Mouse (Mus musculus) embryonic facial prominence, embryonic 11.5 days (tissue): ENCODE measurements at regions not wholly inside any gene's neighbourhood (a gene's known extent, or its start where the extent isn't known, plus 50 kb on each side); places are given as distances from the start of the nearest gene placed in this dataset.

ENCODE experiments used
- ATAC-seq: fragments of 200-750 bp; cut with Nextera tagmentation; replicated peaks from 2 replicates; pipeline ENCODE4 v1.8.0; 2017; ENCODE audit warnings: low read depth; ENCODE audit not compliant: insufficient number of reproducible peaks, low FRiP score, low TSS enrichment
- DNase-seq: peaks from one replicate; pipeline ENCODE4 v3.0.0-alpha.2; 2015; ENCODE audit warnings: low spot score
- H3K27ac ChIP-seq: fragments of 300-500 bp; sonication (generic); replicated peaks from 2 replicates; pipeline ENCODE4 v1.5.1; 2014; ENCODE audit warnings: mild to moderate bottlenecking, low read depth, low read length, control low read depth
- H3K27me3 ChIP-seq: fragments of 300-500 bp; sonication (generic); 2 replicates; pipeline ENCODE4 v1.6.1; 2014; ENCODE audit warnings: mild to moderate bottlenecking, low read length, moderate library complexity, mixed read lengths; ENCODE audit not compliant: control insufficient read depth, insufficient read depth
- H3K36me3 ChIP-seq: fragments of 300-500 bp; sonication (generic); replicated peaks from 2 replicates; pipeline ENCODE4 v1.6.1; 2014; ENCODE audit warnings: low read depth, mild to moderate bottlenecking, low read length, moderate library complexity, mixed read lengths; ENCODE audit not compliant: control insufficient read depth, insufficient read depth
- H3K4me1 ChIP-seq: fragments of 300-500 bp; sonication (generic); 2 replicates; pipeline ENCODE4 v1.6.1; 2014; ENCODE audit warnings: low read length, mixed read lengths; ENCODE audit not compliant: control insufficient read depth, insufficient read depth
- H3K4me2 ChIP-seq: fragments of 300-500 bp; sonication (generic); 2 replicates; pipeline ENCODE4 v1.6.1; 2014; ENCODE audit warnings: low read depth, mild to moderate bottlenecking, control low read depth, low read length, moderate library complexity
- H3K4me3 ChIP-seq: fragments of 300-500 bp; sonication (generic); 2 replicates; pipeline ENCODE4 v1.5.1; 2014; ENCODE audit warnings: low read depth, low read length, control low read depth
- H3K9ac ChIP-seq: fragments of 300-500 bp; sonication (generic); replicated peaks from 2 replicates; pipeline ENCODE4 v1.6.1; 2014; ENCODE audit warnings: mild to moderate bottlenecking, control low read depth, low read length
- H3K9me3 ChIP-seq: fragments of 300-500 bp; sonication (generic); replicated peaks from 2 replicates; pipeline ENCODE4 v1.6.1; 2016; ENCODE audit warnings: mild to moderate bottlenecking, low read length, inconsistent platforms, mixed read lengths; ENCODE audit not compliant: control insufficient read depth
- WGBS: fragments of 180-500 bp; shearing (Covaris S2); extraction: QIAGEN DNeasy Blood & Tissue Kit; methylation state at CpG from one replicate; pipeline ENCODE4 v1.1.7; 2014; 5-methylcytosine and 5-hydroxymethylcytosine counted together

GRCm38 (mm10) chr5:46654189-46654588 lies 796.8 kb upstream of the Lcorl start:
- H3K9ac ChIP-seq, result no peak overlapping the region
- DNase-seq (no peak), ATAC-seq (no peak)
- no peaks in the 10 kb centered on the region for H3K4me1 ChIP-seq
- no peak overlapping the region for H3K4me2 ChIP-seq
- 92% methylated on average over 1 of the region's 1 CpGs for WGBS
- no peak overlapping the region for H3K4me3 ChIP-seq
- H3K27ac ChIP-seq, result no peak overlapping the region
- H3K9me3 ChIP-seq, result no peaks in the 10 kb centered on the region
- no peaks in the 10 kb centered on the region for H3K36me3 ChIP-seq
- no peaks in the 10 kb centered on the region for H3K27me3 ChIP-seq

- Histone ChIP-seq H3K9ac (no peak overlapping the region), H3K4me3 (no peak overlapping the region), H3K36me3 (no peaks in the 10 kb centered on the region), H3K27me3 (no peaks in the 10 kb centered on the region), H3K4me2 (no peak overlapping the region), H3K4me1 (no peaks in the 10 kb centered on the region), H3K9me3 (no peaks in the 10 kb centered on the region), H3K27ac (no peak overlapping the region)
- no peak for DNase-seq
- WGBS, result 84% methylated on average over 2 of the region's 2 CpGs
- no peak for ATAC-seq
Observed at GRCm38 (mm10) chr5:46643009-46643408, 785.6 kb upstream of the Lcorl start.

GRCm38 (mm10) chr5:46635116-46635668 lies 777.8 kb upstream of the Lcorl start:
- no peak overlapping the region for H3K27ac ChIP-seq
- ATAC-seq (no peak), DNase-seq (no peak)
- no peaks in the 10 kb centered on the region for H3K9me3 ChIP-seq
- no peak overlapping the region for H3K4me3 ChIP-seq
- no peak overlapping the region for H3K4me2 ChIP-seq
- H3K27me3 ChIP-seq, result no peaks in the 10 kb centered on the region
- H3K36me3 ChIP-seq, result no peaks in the 10 kb centered on the region
- no peaks in the 10 kb centered on the region for H3K4me1 ChIP-seq
- no peak overlapping the region for H3K9ac ChIP-seq
